Mouse (Mus musculus): ENCODE results near the gene Ube2n. TPM values are rescaled to one million over a fixed set of nuclear protein-coding genes. Genes with fewer than 3 reads are reported as not detected.

The Ube2n gene
- polyA plus RNA-seq, 1 experiment from 2014 or later = 431 TPM

DNA sequence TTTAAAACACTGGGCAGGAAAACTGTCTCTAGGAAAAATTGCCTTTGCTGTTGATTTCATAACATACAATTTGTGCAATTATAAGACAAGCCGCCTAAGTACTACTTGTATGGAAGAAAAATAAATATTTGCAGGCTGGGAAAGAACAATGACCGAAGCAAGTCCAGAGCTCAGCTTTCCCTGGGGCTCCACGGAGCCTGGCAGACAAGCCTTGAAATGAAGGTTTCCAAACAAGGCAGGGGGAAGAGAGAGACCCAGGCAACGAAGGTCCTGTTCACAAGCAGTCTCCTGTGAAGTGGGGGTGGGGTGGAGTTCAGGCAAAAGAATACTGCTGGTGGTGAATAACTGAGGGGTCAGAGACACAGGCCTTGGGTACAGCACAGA is 62.6 kb downstream of the Ube2n start:
- WGBS = 24% methylated on average over 4 of the region's 4 CpGs
- H3K27ac ChIP-seq = no peak overlapping the region
- H3K4me1 ChIP-seq (replicated peaks) = peaks cover 15% of the 10 kb centered on the region
- H3K9me3 ChIP-seq = no peaks in the 10 kb centered on the region
- no peaks in the 10 kb centered on the region for H3K27me3 ChIP-seq
- no peak overlapping the region for H3K4me3 ChIP-seq (replicated peaks)
- no peak overlapping the region for H3K4me2 ChIP-seq (replicated peaks)
- no peak overlapping the region for H3K9ac ChIP-seq (replicated peaks)
- H3K36me3 ChIP-seq = no peaks in the 10 kb centered on the region
- no peak for ATAC-seq

DNA sequence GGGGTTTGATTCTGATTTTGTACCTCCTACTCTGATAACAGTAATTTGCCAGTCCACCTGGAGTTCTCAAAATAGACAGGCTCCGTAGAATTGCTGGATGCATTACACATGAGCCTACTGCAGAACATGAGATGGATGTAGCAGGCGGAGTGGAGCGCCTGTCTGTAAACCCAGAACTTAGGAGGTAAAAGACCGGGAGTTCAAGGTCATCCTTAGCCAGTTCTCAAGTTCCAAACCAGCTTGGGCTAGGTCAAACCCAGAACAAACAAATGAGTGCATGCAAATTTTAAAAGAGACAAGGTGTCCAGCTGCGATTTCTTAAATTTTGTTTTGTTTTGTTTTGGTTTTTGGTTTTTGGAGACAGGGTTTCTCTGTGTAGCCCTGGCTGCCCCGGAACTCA is 70.6 kb downstream of the Ube2n start:
- no peak overlapping the region for H3K27ac ChIP-seq
- no peak overlapping the region for H3K4me2 ChIP-seq (replicated peaks)
- ATAC-seq = no peak
- no peak overlapping the region for H3K9ac ChIP-seq (replicated peaks)
- H3K36me3 ChIP-seq = no peaks in the 10 kb centered on the region
- H3K9me3 ChIP-seq = no peaks in the 10 kb centered on the region
- H3K4me3 ChIP-seq (replicated peaks) = no peak overlapping the region
- H3K27me3 ChIP-seq = no peaks in the 10 kb centered on the region
- no peaks in the 10 kb centered on the region for H3K4me1 ChIP-seq (replicated peaks)
- 92% methylated on average over 6 of the region's 6 CpGs for WGBS

DNA sequence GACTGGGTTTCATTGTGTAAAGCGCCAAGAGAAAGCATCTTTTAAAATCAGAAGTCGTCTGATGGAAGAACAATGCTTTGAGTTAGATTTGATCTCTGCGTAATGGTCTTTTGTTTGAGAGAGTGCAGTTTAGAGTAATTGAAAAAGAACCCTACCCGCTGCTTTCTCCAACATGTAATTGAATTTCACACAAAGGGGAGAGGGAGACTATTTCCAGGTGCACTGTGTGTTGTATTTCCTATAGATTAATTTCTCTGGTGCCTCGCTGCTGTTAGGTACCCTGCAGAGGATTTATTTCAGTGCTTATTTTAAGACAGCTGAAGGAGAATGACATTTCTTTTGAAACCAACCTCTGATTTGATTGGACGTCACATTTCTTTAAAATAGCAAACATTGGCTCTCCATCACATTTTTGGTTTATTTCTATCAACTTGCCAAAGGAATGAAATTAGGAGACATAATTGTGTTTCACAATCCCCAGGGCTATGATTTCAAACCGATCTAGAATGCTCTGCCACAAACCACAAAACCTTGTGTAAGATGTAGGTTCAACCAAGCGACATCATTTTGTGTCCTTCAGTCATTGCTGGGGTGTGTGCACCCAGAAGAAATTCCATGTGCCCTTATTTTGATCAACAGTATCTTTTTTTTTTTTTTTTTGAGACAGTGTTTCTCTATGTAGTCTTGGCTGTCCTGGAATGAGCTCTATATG is 72.7 kb downstream of the Ube2n start:
- no peaks in the 10 kb centered on the region for H3K9me3 ChIP-seq
- no peaks in the 10 kb centered on the region for H3K27me3 ChIP-seq
- H3K27ac ChIP-seq = no peak overlapping the region
- H3K4me1 ChIP-seq (replicated peaks) = no peaks in the 10 kb centered on the region
- H3K9ac ChIP-seq (replicated peaks) = no peak overlapping the region
- no peak for ATAC-seq
- H3K36me3 ChIP-seq = no peaks in the 10 kb centered on the region
- H3K4me2 ChIP-seq (replicated peaks) = no peak overlapping the region
- no peak overlapping the region for H3K4me3 ChIP-seq (replicated peaks)
- 43% methylated on average over 8 of the region's 8 CpGs for WGBS

DNA sequence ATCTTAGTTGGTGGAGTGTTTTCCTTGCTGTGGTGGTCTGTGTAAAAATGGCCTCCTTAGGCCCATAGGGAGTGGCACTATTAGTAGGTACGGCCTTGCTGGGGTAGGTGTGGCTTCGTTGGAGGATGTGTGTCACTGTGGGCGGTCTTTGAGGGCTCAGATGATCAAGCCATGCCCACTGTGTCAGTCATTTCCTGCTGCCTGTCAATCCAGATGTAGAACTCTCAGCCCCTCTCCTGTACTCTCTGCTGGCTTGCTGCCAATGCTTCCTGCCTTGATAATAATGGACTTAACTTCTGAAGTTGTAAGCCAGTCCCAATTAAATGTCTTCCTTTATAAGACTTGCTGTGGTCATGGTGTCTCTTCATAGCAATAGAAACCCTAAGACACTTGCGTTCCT is 74.3 kb downstream of the Ube2n start:
- WGBS = 93% methylated on average over 4 of the region's 4 CpGs
- H3K9ac ChIP-seq (replicated peaks) = no peak overlapping the region
- H3K4me3 ChIP-seq (replicated peaks) = no peak overlapping the region
- ATAC-seq = no peak
- H3K27ac ChIP-seq = no peak overlapping the region
- H3K36me3 ChIP-seq = no peaks in the 10 kb centered on the region
- no peaks in the 10 kb centered on the region for H3K4me1 ChIP-seq (replicated peaks)
- no peak overlapping the region for H3K4me2 ChIP-seq (replicated peaks)
- H3K9me3 ChIP-seq = no peaks in the 10 kb centered on the region
- no peaks in the 10 kb centered on the region for H3K27me3 ChIP-seq

DNA sequence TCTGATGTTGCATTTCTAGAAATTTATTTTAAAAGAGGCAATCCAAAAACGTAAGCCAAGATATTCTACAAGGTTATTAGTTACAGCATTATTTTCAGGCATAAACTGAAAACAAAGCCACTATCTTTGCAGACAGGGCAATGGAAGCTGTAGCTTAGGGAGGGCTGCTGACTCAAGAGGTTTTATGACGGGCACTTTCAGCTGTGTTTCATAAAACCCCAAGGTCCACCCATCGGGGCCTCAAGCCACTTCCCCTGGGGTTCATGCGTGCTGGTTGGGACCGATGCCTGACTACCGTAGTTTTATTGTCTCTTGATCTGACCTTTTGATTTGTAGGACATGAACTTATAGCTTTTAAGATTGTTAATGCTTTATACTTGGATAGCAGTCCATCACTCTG is 75.3 kb downstream of the Ube2n start:
- H3K4me3 ChIP-seq (replicated peaks) = no peak overlapping the region
- no peaks in the 10 kb centered on the region for H3K9me3 ChIP-seq
- no peaks in the 10 kb centered on the region for H3K4me1 ChIP-seq (replicated peaks)
- H3K36me3 ChIP-seq = no peaks in the 10 kb centered on the region
- ATAC-seq = no peak
- 96% methylated on average over 6 of the region's 6 CpGs for WGBS
- H3K27me3 ChIP-seq = peaks cover 7% of the 10 kb centered on the region; the same call in 1 of the 2 replicates
- no peak overlapping the region for H3K9ac ChIP-seq (replicated peaks)
- H3K27ac ChIP-seq = no peak overlapping the region
- no peak overlapping the region for H3K4me2 ChIP-seq (replicated peaks)

DNA sequence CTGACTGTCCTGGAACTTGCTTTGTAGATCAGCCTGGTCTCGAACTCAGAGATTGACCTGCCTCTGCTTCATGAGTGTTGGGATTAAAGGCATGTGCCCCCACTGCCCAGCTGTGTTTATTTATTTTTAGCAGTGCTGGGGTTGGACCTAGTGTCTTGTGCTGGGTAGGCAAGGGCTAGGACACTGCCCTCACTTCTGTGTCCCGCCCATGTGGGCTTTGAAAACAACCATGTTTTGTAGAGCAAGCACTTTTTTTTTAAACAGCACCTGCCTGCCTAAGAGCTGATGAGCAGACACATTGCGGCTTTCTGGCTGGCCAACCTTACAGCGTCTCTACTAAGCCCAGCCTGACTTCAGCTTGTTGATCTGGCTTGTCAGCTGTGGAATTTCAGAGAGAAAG is 76.3 kb downstream of the Ube2n start:
- H3K27me3 ChIP-seq = peaks cover 7% of the 10 kb centered on the region; the same call in 1 of the 2 replicates
- peaks cover 10% of the 10 kb centered on the region for H3K4me1 ChIP-seq (replicated peaks)
- H3K9ac ChIP-seq (replicated peaks) = no peak overlapping the region
- H3K4me2 ChIP-seq (replicated peaks) = no peak overlapping the region
- no peak overlapping the region for H3K4me3 ChIP-seq (replicated peaks)
- H3K36me3 ChIP-seq = no peaks in the 10 kb centered on the region
- no peak for ATAC-seq
- H3K9me3 ChIP-seq = no peaks in the 10 kb centered on the region
- no peak overlapping the region for H3K27ac ChIP-seq
- 86% methylated on average over 4 of the region's 4 CpGs for WGBS

DNA sequence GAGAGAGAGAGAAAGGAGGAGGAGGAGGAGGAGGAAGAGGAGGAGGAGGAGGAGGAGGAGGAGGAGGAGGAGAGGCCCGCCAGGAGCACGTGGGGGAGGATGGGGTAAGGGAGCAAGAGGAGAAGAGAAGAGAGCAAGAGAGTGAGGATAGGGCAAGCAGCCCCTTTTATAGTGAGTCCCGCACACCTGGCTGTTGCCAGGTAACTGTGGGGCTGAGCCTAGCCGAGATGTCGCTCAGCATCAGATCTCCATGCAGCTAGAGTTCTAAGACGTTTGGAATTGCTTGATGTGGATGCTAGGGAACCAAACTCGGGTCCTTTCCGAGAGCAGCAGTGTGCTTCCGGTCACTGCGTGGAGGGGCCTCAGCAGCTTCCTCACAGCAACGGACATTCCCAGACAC is 79.5 kb downstream of the Ube2n start:
- Histone ChIP-seq H3K9ac (replicated peaks) (no peak overlapping the region), H3K27ac (no peak overlapping the region), H3K4me1 (replicated peaks) (peaks cover 11% of the 10 kb centered on the region), H3K36me3 (no peaks in the 10 kb centered on the region), H3K27me3 (peaks cover 14% of the 10 kb centered on the region), H3K4me3 (replicated peaks) (no peak overlapping the region), H3K4me2 (replicated peaks) (no peak overlapping the region), H3K9me3 (no peaks in the 10 kb centered on the region)
- WGBS = 41% methylated on average over 11 of the region's 11 CpGs
- ATAC-seq = no peak

Small RNAs within 50 kb of the gene (microRNA-seq; reads per million reads assigned to microRNA genes)
- gene Mir3058 = 8.5 reads per million, percentile 26 among the genes with 10 or more reads in this experiment

Other genes starting within 250 kb of the Ube2n start
- gene Cradd, start 191.0 kb upstream of the Ube2n start, polyA plus RNA-seq (2015; fragmentation: Nextera tagmentation; extraction: Ambion mirVana) = 10.1 and 10.7 TPM in 2 replicates
- gene Socs2, start 98.0 kb upstream of the Ube2n start, polyA plus RNA-seq (2015; fragmentation: Nextera tagmentation; extraction: Ambion mirVana) = 88.9 and 96.5 TPM in 2 replicates
- gene Mrpl42, start 13.2 kb upstream of the Ube2n start, polyA plus RNA-seq (2015; fragmentation: Nextera tagmentation; extraction: Ambion mirVana) = 260 and 269 TPM in 2 replicates
- 65.5 and 72.5 TPM in 2 replicates for gene Nudt4, start 49.0 kb downstream of the Ube2n start, polyA plus RNA-seq (2015; fragmentation: Nextera tagmentation; extraction: Ambion mirVana)
- gene Anapc15-ps, start 158.3 kb downstream of the Ube2n start, polyA plus RNA-seq (2015; fragmentation: Nextera tagmentation; extraction: Ambion mirVana) = not detected in 2 replicates

Measured in midbrain, embryonic 13.5 days (tissue).